Mouse (Mus musculus) cerebellum, postnatal 14 days (tissue): ENCODE results near the gene Tnfsf13b.

ENCODE experiments used
- DNase-seq, 2 experiments: peaks; one replicate each; pipeline ENCODE4 v3.0.0; 2021; ENCODE audit warnings: mixed read lengths in 2 of 2

Gene Tnfsf13b

DNA sequence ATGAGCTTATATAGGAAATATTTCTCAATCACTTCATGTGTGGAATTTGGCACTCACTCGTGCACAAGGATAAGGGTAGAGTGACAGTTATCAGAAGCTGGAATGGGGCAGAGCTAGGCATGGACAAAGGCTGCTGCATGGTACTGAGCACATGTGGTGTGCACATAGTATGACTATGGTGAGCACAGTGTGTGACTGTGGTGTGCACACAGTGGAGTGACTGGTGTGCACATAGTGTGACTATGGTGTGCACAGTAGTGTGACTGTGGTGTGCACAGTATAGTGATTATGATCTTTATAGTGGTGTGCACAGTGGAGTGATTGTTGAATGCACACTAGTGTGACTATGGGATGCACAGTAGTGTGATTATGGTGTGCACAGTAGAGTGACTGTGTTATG is 39.5 kb downstream of the Tnfsf13b start:
- no peak for DNase-seq

DNA sequence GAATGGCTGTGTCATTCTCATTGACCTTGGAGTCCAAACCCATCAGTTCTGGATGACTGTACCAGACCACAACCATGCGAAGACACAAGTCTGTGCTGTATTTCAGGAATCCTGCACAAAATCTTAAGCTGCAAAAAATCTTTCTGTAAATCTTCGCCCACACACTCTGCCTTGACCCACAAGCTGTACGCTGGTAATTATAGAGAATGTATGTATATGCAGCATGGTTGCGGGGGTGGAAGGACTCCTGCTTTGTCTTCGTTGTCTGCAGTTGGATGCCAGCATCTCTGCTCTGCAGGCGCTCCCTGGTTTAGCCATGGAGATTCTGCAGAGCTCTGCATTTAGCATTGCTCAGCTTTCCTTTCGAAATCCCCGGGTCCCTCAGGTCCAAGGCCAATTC is 42.9 kb downstream of the Tnfsf13b start:
- DNase-seq: no peak

GRCm38 (mm10) chr8:10051576-10051975 is 45.3 kb downstream of the Tnfsf13b start:
- DNase-seq: no peak

- peak; percentile 53 to 57 for DNase-seq
Observed at GRCm38 (mm10) chr8:10053571-10053990, 47.3 kb downstream of the Tnfsf13b start.

DNA sequence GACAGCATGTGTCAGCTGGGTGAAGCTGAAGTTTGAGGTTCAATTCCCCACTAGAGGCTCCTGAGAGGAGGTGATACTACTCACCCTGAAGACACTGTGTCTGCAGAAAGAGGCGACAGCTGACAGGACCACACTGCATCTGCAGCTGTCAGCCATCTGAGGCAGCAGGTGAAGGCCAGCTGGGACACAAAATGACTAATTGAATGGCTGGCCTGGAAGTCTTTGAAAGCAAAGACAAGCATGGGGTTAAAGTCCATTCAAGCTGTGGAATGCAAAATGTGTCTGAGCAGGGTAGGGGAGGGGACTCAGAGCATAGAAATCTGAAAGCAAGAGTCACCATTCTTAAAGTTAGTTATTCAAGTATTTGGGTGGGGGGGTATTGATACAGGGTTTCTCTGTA is 54.7 kb downstream of the Tnfsf13b start:
- no peak for DNase-seq

DNA sequence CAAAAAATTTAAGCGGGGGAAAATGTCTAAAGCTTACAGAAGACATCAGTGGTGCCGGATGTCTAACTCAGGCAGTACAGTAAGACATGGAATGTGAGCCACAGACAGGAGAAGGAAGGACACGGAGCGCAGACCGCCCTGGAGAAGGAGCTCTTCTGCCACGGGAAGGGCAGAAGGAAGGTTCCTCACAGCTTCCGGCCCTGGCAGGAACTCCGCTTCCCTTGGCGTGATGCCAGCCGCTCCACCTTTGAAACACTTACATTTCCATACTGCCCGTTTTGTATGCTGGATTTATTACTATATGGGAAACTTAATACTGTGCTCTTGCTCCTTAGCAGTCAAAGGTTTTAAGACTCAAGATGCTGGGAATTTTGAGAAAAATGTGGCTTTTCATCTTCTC is 60.6 kb downstream of the Tnfsf13b start:
- peak; percentile 45 to 66 for DNase-seq

DNA sequence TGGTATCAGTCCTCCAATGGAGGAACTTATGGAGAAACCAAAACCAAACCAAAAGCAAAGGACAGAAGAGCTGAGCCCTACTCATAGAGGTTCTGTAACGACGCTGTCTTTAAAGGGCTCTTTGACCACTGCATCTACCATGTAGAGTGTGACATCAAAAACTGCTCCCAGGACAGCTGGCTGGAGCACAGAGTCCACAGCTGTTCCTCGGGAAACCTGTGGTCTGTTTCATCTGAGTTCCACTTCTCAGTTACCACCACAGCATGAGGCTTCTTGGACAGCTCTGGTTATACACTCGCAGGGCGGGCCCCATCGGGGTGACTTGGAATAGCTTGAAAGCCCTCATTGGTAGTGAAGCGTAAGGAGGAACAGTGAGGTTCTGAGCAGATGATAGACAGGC is 61.5 kb downstream of the Tnfsf13b start:
- no peak for DNase-seq

- DNase-seq: no peak
Observed at GRCm38 (mm10) chr8:10072347-10072746, 66.1 kb downstream of the Tnfsf13b start.
